Mouse (Mus musculus) left cerebral cortex, adult 2 months (tissue): ENCODE measurements around the gene Hadhb. TPM values are rescaled to one million over a fixed set of nuclear protein-coding genes. Genes with fewer than 3 reads are reported as not detected.

Experiments used
- DNase-seq, 2 experiments: peaks; one replicate each; pipeline ENCODE4 v3.0.0; 2021 to 2022; ENCODE audit warnings: low spot score in 2 of 2, mixed read lengths in 1 of 2; ENCODE audit errors: extremely low spot score in 1 of 2
- H3K27ac ChIP-seq: fragments of 200-600 bp; 2 replicates; pipeline ENCODE4 v1.8.1; 2022
- H3K4me3 ChIP-seq: fragments of 200-600 bp; 2 replicates; pipeline ENCODE4 v1.8.1; 2022
- CTCF ChIP-seq: fragments of 200-600 bp; IDR thresholded peaks from 2 replicates; pipeline ENCODE4 v1.8.1; 2022; ENCODE audit warnings: antibody characterized with exemption, mild to moderate bottlenecking, moderate library complexity
- intact Hi-C: fragments of 180-260 bp; cut with DNase I; formaldehyde crosslinking; loops from one replicate; pipeline ENCODE4 v1.15.1; 2025
- total RNA-seq, 2 experiments: library from RNA; stranded (reverse); gene quantifications; 2 replicates each; pipeline ENCODE4 v1.2.3; 2021

Gene Hadhb
- total RNA-seq, 2 experiments from 2014 or later, result 83.5 to 88.4 TPM

DNA sequence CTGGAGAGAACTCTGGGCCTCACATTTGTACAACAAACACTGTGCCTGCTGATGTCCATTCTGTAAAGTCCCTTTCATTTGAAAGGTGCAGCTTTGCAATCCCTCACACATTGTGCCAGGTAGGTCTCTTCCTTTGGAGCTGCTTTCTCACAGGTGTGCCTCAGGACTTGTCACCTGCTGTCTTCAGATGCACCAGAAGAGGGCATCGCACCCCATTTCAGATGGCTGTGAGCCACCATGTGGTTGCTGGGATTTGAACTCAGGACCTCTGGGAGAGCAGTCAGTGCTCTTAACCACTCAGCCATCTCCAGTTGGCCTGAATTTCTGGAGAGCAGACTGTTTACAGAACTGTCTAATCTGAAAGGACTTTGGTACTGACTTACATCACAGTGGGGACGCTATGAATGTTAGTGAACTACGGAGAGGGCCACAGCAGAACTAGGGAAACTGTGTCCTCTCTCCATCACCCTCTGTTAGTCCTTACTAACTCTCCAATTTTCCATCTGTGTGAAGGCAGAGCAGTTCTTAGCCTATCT lies 42.4 kb upstream of the Hadhb start:
- intact Hi-C loops, result loop anchor here (5.0 kb wide), 1 partner anchor 285 kb away; no protein-coding TSS in a partner anchor
- no peak overlapping the region for H3K4me3 ChIP-seq
- H3K27ac ChIP-seq, result no peak overlapping the region
- peak; percentile 21 for TF ChIP-seq CTCF
- no peak for DNase-seq

DNA sequence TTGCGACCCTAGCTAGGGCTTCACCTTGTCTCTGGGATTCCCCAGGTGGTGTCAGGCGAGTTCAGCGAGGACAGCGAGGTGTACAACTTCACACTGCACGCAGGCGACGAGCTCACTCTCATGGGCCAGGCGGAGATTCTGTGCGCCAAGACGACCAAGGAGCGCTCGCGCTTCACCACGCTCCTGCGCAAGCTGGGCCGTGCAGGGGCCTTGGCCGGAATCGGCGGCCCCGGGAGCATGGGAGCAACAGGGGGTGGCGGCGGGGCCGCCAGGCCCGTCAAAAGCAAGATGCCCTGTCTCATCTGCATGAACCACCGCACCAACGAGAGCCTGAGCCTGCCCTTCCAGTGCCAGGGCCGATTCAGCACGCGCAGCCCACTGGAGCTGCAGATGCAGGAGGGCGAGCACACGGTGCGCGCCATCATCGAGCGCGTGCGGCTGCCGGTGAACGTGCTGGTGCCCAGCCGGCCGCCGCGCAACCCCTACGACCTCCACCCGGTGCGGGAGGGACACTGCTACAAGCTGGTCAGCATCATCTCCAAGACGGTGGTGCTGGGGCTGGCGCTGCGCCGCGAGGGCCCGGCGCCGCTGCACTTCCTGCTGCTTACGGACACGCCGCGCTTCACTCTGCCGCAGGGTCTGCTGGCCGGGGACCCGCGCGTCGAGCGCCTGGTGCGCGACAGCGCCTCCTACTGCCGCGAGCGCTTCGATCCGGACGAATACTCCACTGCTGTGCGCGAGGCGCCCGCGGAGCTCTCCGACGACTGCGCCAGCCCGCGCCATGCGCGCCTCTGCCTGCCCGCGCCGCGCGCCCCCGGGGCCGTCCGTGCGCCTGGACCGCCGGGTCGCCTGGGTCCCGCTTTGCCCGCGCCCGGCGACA lies 40.9 kb upstream of the Hadhb start:
- H3K4me3 ChIP-seq, result peak overlapping the region; percentile 48
- peak; percentile 66 to 67 for DNase-seq
- no peak overlapping the region for H3K27ac ChIP-seq
- peak; percentile 58 for TF ChIP-seq CTCF
- intact Hi-C loops, result loop anchor here (5.0 kb wide), 1 partner anchor 287 kb away; no protein-coding TSS in a partner anchor

DNA sequence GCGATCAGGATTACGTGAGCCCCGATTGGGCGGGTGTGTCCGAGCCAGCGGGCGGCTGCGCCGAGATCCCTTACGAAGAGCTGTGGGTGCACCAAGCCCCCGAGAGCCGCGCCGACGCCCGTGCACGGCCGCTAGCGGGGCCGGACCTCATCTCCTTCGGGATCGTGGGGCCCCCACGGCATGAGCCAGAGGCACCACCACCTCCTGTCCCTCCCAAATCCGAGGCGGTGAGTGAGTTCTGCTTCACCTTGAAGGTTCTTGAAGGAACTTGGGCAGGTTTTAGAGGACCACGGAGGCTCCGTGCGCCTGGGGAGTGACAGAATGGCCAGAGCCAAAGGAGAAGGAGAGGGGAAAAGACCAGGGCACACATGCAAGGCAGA lies 40.3 kb upstream of the Hadhb start:
- Histone ChIP-seq H3K27ac (no peak overlapping the region), H3K4me3 (peak overlapping the region; percentile 48)
- no peak for DNase-seq
- TF ChIP-seq CTCF, result no peak
- intact Hi-C loops, result loop anchor here (5.0 kb wide), 1 partner anchor 287 kb away; no protein-coding TSS in a partner anchor

DNA sequence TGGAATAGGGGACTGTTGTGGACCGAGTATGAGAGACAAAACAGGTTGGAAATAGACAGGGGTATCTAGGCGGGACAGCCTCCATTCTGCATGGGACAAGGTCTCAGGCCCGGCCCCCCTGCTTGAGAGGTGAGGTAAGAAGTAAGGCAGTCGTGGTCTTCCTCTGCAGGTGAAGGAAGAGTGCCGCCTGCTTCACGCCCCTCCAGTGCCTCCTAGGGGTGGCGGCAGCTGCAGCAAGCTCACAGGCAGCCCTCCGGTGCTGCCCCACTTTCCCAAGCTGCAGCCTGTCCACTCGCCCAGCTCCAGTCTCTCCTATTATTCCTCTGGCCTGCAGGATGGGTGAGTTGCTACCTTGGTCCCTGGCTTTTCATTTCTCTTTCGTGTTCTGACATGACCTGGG lies 39.3 kb upstream of the Hadhb start:
- intact Hi-C loops, result no loop called here
- DNase-seq, result no peak
- Histone ChIP-seq H3K4me3 (no peak overlapping the region), H3K27ac (no peak overlapping the region)
- peak; percentile 10 for TF ChIP-seq CTCF

DNA sequence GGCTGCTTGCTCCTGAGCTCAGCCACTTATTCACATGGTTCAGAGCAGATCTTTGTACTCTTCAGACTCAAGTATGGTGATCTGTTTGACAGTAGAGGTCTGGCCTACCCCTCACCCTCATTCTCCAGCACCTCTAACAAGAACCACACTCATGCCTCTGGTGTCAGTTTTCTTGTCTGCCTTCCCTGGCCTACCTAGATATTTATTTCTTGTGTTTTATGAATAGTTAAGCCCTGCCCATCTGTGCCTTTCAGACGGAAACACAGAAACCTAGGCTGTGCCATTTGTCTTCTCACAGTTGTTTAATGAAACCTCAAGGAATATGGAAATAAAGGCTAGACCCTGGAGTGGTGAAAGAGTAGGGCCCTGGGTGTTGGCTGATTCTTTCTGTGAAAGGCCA lies 37.0 kb upstream of the Hadhb start:
- H3K27ac ChIP-seq, result no peak overlapping the region
- TF ChIP-seq CTCF, result no peak; the same call in 1 of the 2 replicates
- intact Hi-C loops, result no loop called here
- H3K4me3 ChIP-seq, result no peak overlapping the region
- no peak for DNase-seq

DNA sequence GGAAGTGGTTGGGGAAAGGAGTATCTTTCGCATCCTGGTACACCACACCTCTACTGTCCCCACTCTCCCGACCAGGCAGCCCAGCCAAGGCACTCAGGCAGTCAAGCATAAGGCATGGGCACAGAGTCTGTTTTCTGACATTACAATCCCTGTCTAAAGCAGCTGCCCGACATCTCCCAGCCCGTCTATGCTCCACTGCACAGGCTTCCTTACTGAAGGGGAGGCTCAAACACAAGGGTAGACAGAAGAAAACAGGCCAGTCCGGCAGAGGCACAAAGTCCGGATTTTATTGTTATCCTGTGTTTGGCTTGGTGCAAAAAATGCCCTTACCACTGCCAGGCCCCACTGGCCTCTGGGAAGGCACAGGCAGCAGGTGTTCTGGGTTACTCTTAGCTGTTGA lies 35.9 kb upstream of the Hadhb start:
- Histone ChIP-seq H3K27ac (no peak overlapping the region), H3K4me3 (no peak overlapping the region)
- no peak for DNase-seq
- intact Hi-C loops, result no loop called here
- TF ChIP-seq CTCF, result no peak

DNA sequence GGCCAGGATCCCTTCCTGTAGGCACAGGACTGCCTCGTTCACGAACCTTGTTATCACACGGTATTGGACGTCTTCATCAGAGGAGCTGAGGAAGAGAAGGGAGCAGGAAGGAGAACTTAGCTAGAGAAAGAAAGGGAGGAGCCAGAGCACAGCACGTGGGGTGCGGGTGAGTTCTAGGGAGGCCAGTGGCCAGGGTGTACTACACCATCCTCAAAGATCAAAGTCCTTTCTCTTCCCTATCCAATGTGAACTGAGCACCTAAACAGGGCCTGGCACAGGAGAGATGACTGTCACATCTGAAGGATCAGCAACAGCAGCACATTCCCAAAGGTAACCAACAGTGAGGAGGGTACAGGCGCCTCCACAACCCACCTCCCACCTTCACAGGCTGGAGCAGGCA lies 34.9 kb upstream of the Hadhb start:
- DNase-seq, result no peak
- Histone ChIP-seq H3K27ac (no peak overlapping the region), H3K4me3 (no peak overlapping the region)
- no peak for TF ChIP-seq CTCF
- intact Hi-C loops, result no loop called here

DNA sequence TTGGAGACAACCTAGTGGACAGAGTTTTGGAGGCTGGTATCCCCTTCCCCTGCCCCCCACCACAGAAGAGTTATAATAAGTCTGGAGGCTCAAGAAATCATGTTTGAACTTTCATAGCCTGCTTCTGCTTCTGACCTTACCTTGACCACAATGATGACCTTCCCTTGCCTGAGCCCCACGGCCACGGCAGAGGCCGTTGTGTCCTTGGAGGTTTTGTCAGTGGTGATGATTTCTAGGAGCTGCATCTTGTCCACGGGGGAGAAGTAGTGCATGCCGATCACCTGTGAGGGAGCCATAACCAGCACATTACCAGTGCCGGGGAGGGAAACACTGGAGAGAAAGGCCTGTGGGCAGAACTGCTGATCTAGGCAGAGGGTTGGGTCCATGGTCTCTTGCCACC lies 32.6 kb upstream of the Hadhb start:
- Histone ChIP-seq H3K4me3 (no peak overlapping the region), H3K27ac (no peak overlapping the region)
- no peak for DNase-seq
- intact Hi-C loops, result no loop called here
- TF ChIP-seq CTCF, result no peak

DNA sequence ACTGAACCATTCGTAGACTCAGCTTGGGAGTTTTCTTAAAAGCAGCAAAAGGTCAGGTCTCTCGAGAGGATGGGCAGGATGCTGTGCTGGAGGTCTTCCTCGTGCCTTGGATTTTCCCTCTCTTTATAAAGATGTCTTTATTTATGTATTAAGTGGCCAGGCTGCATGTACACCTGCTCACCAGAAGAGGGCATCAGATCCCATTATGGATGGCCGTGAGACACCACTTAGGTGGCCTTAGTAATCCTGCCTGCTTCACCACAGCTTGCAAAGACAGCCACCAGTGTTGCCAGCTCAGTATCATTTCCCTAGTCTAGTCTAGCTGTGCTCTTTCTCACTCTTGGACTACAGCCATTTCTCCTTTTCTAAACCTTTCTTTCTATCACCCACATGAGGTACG lies 29.5 kb upstream of the Hadhb start:
- H3K4me3 ChIP-seq, result no peak overlapping the region
- intact Hi-C loops, result no loop called here
- no peak overlapping the region for H3K27ac ChIP-seq
- peak; percentile 67 for TF ChIP-seq CTCF
- no peak for DNase-seq

DNA sequence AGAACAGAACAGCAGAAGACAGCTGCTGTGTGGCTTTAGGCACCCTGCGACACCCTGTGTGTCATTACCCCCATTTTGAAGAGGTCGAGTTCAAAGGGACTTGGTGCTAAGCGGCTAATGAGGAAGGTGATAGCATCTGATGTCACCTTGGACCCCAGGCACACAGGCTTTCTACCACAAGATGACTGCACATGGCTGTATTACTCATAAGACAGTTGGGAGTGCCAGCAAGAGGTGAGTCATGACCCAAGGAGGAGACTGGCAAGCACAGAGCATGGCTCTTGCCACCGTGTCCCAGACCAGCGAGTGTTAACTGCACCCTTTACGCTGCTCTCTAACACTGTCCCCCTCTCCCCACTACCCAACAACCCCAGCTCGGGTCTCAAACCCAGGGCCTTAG lies 28.3 kb upstream of the Hadhb start:
- Histone ChIP-seq H3K4me3 (no peak overlapping the region), H3K27ac (no peak overlapping the region)
- intact Hi-C loops, result no loop called here
- no peak for DNase-seq
- no peak for TF ChIP-seq CTCF

DNA sequence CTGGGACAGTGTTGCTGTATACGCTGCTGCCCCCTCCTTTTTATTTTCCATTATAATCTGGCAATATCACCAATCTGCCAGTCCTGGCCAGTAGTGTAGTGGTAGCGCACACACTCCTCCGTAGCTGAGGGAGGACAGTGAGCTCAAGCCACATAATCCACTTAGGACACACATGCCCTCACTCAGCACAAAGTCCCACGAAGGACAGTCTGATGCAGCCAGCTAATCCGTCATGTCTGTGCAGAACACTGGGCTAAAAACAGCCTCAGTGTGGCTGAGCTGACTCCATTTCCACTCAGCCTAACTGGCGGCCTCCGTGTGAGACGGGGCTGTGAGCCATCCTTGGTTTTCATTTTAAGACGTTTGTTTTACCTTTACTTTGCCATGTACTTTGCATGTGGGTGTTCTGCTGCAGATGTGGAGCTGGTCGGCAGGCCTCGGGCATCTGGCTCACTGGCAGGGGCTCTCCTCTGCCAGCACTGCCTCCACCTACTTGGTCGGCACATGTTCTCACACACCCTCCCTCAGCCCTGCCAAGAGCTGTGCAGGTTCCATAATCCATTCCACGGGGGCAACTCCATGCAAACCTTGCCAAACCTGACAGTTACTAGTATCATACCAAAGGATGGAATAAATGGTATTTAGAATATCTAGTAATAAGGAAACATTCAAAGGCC lies 27.0 kb upstream of the Hadhb start:
- H3K27ac ChIP-seq, result no peak overlapping the region
- no peak for DNase-seq
- no peak for TF ChIP-seq CTCF
- no peak overlapping the region for H3K4me3 ChIP-seq
- intact Hi-C loops, result no loop called here

DNA sequence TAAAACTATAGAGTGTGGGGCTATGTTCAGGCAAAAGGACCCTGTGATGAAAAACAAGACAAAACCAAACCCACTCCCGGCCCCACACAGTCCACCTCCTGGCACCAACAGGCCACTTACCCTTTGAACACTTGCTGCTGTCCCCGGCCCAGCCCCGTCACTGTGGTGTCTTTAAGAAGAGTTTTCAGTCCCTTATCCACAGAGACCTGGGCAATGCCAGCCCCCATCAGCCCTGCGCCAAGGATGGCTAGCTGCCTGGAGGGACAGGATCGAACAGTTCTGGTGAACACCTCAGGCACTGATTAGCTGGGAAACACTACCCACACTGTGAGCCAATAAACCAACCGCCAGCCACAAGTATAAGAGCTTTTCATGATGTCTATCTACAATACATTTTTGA lies 26.4 kb upstream of the Hadhb start:
- no peak for TF ChIP-seq CTCF
- no peak for DNase-seq
- H3K4me3 ChIP-seq, result no peak overlapping the region
- intact Hi-C loops, result no loop called here
- H3K27ac ChIP-seq, result no peak overlapping the region
